Mouse (Mus musculus) cerebellum, adult 2 months (tissue): Measurements from ENCODE around the gene Serpinb9g. TPM values are rescaled to one million over a fixed set of nuclear protein-coding genes. Genes with fewer than 3 reads are reported as not detected.
"Not testable (repeated sequence)": the region's sequence is repeated elsewhere in the genome, so short reads cannot be mapped to it uniquely, and the experiment has no call there.

Source experiments
- DNase-seq, 2 experiments: peaks; one replicate each; pipeline ENCODE4 v3.0.0; 2021
- H3K27ac ChIP-seq: fragments of 200-500 bp; 2 replicates; pipeline ENCODE4 v1.5.1; 2012; ENCODE audit warnings: low read length, control low read depth, inconsistent platforms; ENCODE audit not compliant: insufficient read depth
- H3K27me3 ChIP-seq: fragments of 200-500 bp; 2 replicates; pipeline ENCODE4 v1.6.1; 2012; ENCODE audit warnings: inconsistent platforms, mild to moderate bottlenecking, low read length, moderate library complexity; ENCODE audit not compliant: control insufficient read depth, insufficient read depth
- H3K4me1 ChIP-seq: fragments of 200-500 bp; 2 replicates; pipeline ENCODE4 v1.6.1; 2011; ENCODE audit warnings: low read length; ENCODE audit not compliant: control insufficient read depth, insufficient read depth
- H3K4me3 ChIP-seq: fragments of 200-500 bp; replicated peaks from 2 replicates; pipeline ENCODE3; 2011; ENCODE audit warnings: mild to moderate bottlenecking, low read depth, low read length, control low read depth; ENCODE audit not compliant: insufficient read depth
- CTCF ChIP-seq: fragments of 200-500 bp; IDR thresholded peaks from 2 replicates; pipeline ENCODE4 v1.5.1; 2011; ENCODE audit warnings: low read depth, mild to moderate bottlenecking, control low read depth, low read length, moderate library complexity, borderline replicate concordance; ENCODE audit not compliant: insufficient read depth
- POLR2A ChIP-seq: fragments of 200-500 bp; IDR thresholded peaks from 2 replicates; pipeline ENCODE4 v1.6.1; 2011; ENCODE audit warnings: low read length, control low read depth, borderline replicate concordance; ENCODE audit not compliant: insufficient read depth
- WGBS: fragments of 180-500 bp; shearing (Covaris S2); methylation state at CpG from one replicate; pipeline ENCODE4 v1.1.7; 2018; 5-methylcytosine and 5-hydroxymethylcytosine counted together
- polyA plus RNA-seq: library from polyadenylated mRNA; depleted of rRNA; stranded (reverse); fragments of >200 nt; gene quantifications from 2 replicates; pipeline ENCODE4 v1.2.3, GENCODE M21; 2012; rRNA removed

The Serpinb9g gene
- polyA plus RNA-seq, result not detected in 2 replicates

GRCm38 (mm10) chr13:33484490-33484889, at the start of gene Serpinb9g:
TSS of gene Serpinb9g (plus strand) at chr13:33484790.
- not testable (repeated sequence) for H3K27me3 ChIP-seq, H3K27ac ChIP-seq, DNase-seq, H3K4me3 ChIP-seq, H3K4me1 ChIP-seq
- WGBS, result 75% methylated on average over 4 of the region's 4 CpGs

GRCm38 (mm10) chr13:33483872-33484271, 718 bp upstream of the Serpinb9g start:
- H3K27me3 ChIP-seq, H3K4me1 ChIP-seq, H3K27ac ChIP-seq, H3K4me3 ChIP-seq, DNase-seq: not testable (repeated sequence)
- 74% methylated on average over 3 of the region's 3 CpGs for WGBS

- H3K4me3 ChIP-seq, result no peak overlapping the region
- H3K27me3 ChIP-seq, result no peaks in the 10 kb centered on the region
- no peak for DNase-seq
- no peaks in the 10 kb centered on the region for H3K4me1 ChIP-seq
- no peak overlapping the region for H3K27ac ChIP-seq
- TF ChIP-seq CTCF (no peak), POLR2A (no peak)
These were observed 40.0 kb downstream of the Serpinb9g start for GRCm38 (mm10) chr13:33524629-33525028.

GRCm38 (mm10) chr13:33532814-33533213, 48.2 kb downstream of the Serpinb9g start:
- Histone ChIP-seq H3K4me3 (no peak overlapping the region), H3K27me3 (no peaks in the 10 kb centered on the region), H3K27ac (no peak overlapping the region), H3K4me1 (no peaks in the 10 kb centered on the region)
- TF ChIP-seq CTCF, result no peak
- DNase-seq, result no peak

Other genes with a start within 250 kb of the Serpinb9g start
- not detected in 2 replicates for gene Serpinb9e, start 235.2 kb upstream of the Serpinb9g start, polyA plus RNA-seq
- gene Serpinb9f, start 160.7 kb upstream of the Serpinb9g start, polyA plus RNA-seq, result not detected in 2 replicates
- not detected in 2 replicates for gene Gm11397, start 89.0 kb upstream of the Serpinb9g start, polyA plus RNA-seq
- not detected in 2 replicates for gene Serpinb6d, start 176.6 kb downstream of the Serpinb9g start, polyA plus RNA-seq